Mouse (Mus musculus): ENCODE data around the gene Usp36. TPM values are rescaled to one million over a fixed set of nuclear protein-coding genes. Genes with fewer than 3 reads are reported as not detected.

The Usp36 gene
- polyA plus RNA-seq, 1 experiment from 2014 or later, result 20.8 TPM

GRCm38 (mm10) chr11:118253447-118254158 lies 36.4 kb downstream of the Usp36 start:
- peaks cover 7% of the 10 kb centered on the region for H3K4me1 ChIP-seq (replicated peaks; ENCODE audit: control insufficient read depth, insufficient read depth, low read length)
- no peaks in the 10 kb centered on the region for H3K9me3 ChIP-seq (ENCODE audit: control insufficient read depth, low read length)
- no peak overlapping the region for H3K9ac ChIP-seq (ENCODE audit: low read depth, low read length)
- DNase-seq (ENCODE audit: low spot score), result no peak
- no peak for ATAC-seq (replicated peaks; ENCODE audit: low FRiP score)
- 85% methylated on average over 7 of the region's 7 CpGs for WGBS
- H3K36me3 ChIP-seq (ENCODE audit: control insufficient read depth, insufficient read depth, low read length), result peaks cover 13% of the 10 kb centered on the region
- H3K27me3 ChIP-seq (replicated peaks; ENCODE audit: control insufficient read depth, insufficient read depth, low read length), result no peaks in the 10 kb centered on the region
- H3K4me2 ChIP-seq, result no peak overlapping the region
- no peak overlapping the region for H3K27ac ChIP-seq (ENCODE audit: low read depth, low read length)
- H3K4me3 ChIP-seq (ENCODE audit: low read depth, low read length), result no peak overlapping the region

- Histone ChIP-seq H3K4me1 (replicated peaks; ENCODE audit: control insufficient read depth, insufficient read depth, low read length) (peaks cover 18% of the 10 kb centered on the region), H3K27ac (ENCODE audit: low read depth, low read length) (peak overlapping the region; percentile 54; the same call in 1 of the 2 replicates), H3K9ac (ENCODE audit: low read depth, low read length) (peak overlapping the region; percentile 68), H3K9me3 (ENCODE audit: control insufficient read depth, low read length) (no peaks in the 10 kb centered on the region), H3K4me3 (ENCODE audit: low read depth, low read length) (peak overlapping the region; percentile 88), H3K36me3 (ENCODE audit: control insufficient read depth, insufficient read depth, low read length) (no peaks in the 10 kb centered on the region), H3K27me3 (replicated peaks; ENCODE audit: control insufficient read depth, insufficient read depth, low read length) (no peaks in the 10 kb centered on the region), H3K4me2 (peak overlapping the region; percentile 100)
- 2% methylated on average over 5 of the region's 5 CpGs for WGBS
- DNase-seq (ENCODE audit: low spot score) (no peak), ATAC-seq (replicated peaks; ENCODE audit: low FRiP score) (peak; percentile 6; the same call in 1 of the 2 replicates)
These were observed 41.0 kb downstream of the Usp36 start for GRCm38 (mm10) chr11:118249012-118249383.

GRCm38 (mm10) chr11:118248150-118249011 lies 41.7 kb downstream of the Usp36 start, which contains the start of gene Cyth1:
Gene Cyth1 (minus strand): TSS chr11:118248592.
- under 1% methylated on average over 82 of the region's 86 CpGs for WGBS
- peak within 1 kb of the TSS; percentile 91 for H3K9ac ChIP-seq (ENCODE audit: low read depth, low read length)
- ATAC-seq (replicated peaks; ENCODE audit: low FRiP score), result peak; percentile 96
- DNase-seq (ENCODE audit: low spot score), result peak; percentile 98
- H3K4me3 ChIP-seq (ENCODE audit: low read depth, low read length), result peak within 1 kb of the TSS; percentile 88
- peak within 1 kb of the TSS; percentile 100 for H3K4me2 ChIP-seq
- H3K27ac ChIP-seq (ENCODE audit: low read depth, low read length), result peak within 1 kb of the TSS; percentile 54; the same call in 1 of the 2 replicates
- H3K4me1 ChIP-seq (replicated peaks; ENCODE audit: control insufficient read depth, insufficient read depth, low read length), result peaks cover 18% of the 10 kb centered on the region
- no peaks in the 10 kb centered on the region for H3K36me3 ChIP-seq (ENCODE audit: control insufficient read depth, insufficient read depth, low read length)
- H3K9me3 ChIP-seq (ENCODE audit: control insufficient read depth, low read length), result no peaks in the 10 kb centered on the region
- H3K27me3 ChIP-seq (replicated peaks; ENCODE audit: control insufficient read depth, insufficient read depth, low read length), result no peaks in the 10 kb centered on the region

GRCm38 (mm10) chr11:118247359-118248095 lies 42.5 kb downstream of the Usp36 start:
- no peak for ATAC-seq (replicated peaks; ENCODE audit: low FRiP score)
- Histone ChIP-seq H3K27ac (ENCODE audit: low read depth, low read length) (no peak overlapping the region), H3K9me3 (ENCODE audit: control insufficient read depth, low read length) (no peaks in the 10 kb centered on the region), H3K4me2 (peak overlapping the region; percentile 100), H3K4me1 (replicated peaks; ENCODE audit: control insufficient read depth, insufficient read depth, low read length) (peaks cover 18% of the 10 kb centered on the region), H3K27me3 (replicated peaks; ENCODE audit: control insufficient read depth, insufficient read depth, low read length) (no peaks in the 10 kb centered on the region), H3K4me3 (ENCODE audit: low read depth, low read length) (peak overlapping the region; percentile 88), H3K9ac (ENCODE audit: low read depth, low read length) (peak overlapping the region; percentile 91), H3K36me3 (ENCODE audit: control insufficient read depth, insufficient read depth, low read length) (no peaks in the 10 kb centered on the region)
- 4% methylated on average over 43 of the region's 43 CpGs for WGBS
- DNase-seq (ENCODE audit: low spot score), result peak; percentile 69

GRCm38 (mm10) chr11:118246724-118247123 lies 43.3 kb downstream of the Usp36 start:
- no peaks in the 10 kb centered on the region for H3K9me3 ChIP-seq (ENCODE audit: control insufficient read depth, low read length)
- no peaks in the 10 kb centered on the region for H3K27me3 ChIP-seq (replicated peaks; ENCODE audit: control insufficient read depth, insufficient read depth, low read length)
- ATAC-seq (replicated peaks; ENCODE audit: low FRiP score) (no peak), DNase-seq (ENCODE audit: low spot score) (no peak)
- peak overlapping the region; percentile 91 for H3K9ac ChIP-seq (ENCODE audit: low read depth, low read length)
- H3K4me3 ChIP-seq (ENCODE audit: low read depth, low read length), result peak overlapping the region; percentile 88
- no peak overlapping the region for H3K27ac ChIP-seq (ENCODE audit: low read depth, low read length)
- H3K4me1 ChIP-seq (replicated peaks; ENCODE audit: control insufficient read depth, insufficient read depth, low read length), result peaks cover 18% of the 10 kb centered on the region
- H3K36me3 ChIP-seq (ENCODE audit: control insufficient read depth, insufficient read depth, low read length), result no peaks in the 10 kb centered on the region
- peak overlapping the region; percentile 100 for H3K4me2 ChIP-seq
- WGBS, result 71% methylated on average over 5 of the region's 5 CpGs

GRCm38 (mm10) chr11:118245130-118245529 lies 44.9 kb downstream of the Usp36 start:
- Histone ChIP-seq H3K9ac (ENCODE audit: low read depth, low read length) (no peak overlapping the region), H3K4me3 (ENCODE audit: low read depth, low read length) (no peak overlapping the region), H3K4me1 (replicated peaks; ENCODE audit: control insufficient read depth, insufficient read depth, low read length) (peaks cover 19% of the 10 kb centered on the region), H3K4me2 (no peak overlapping the region), H3K27ac (ENCODE audit: low read depth, low read length) (no peak overlapping the region), H3K36me3 (ENCODE audit: control insufficient read depth, insufficient read depth, low read length) (no peaks in the 10 kb centered on the region), H3K9me3 (ENCODE audit: control insufficient read depth, low read length) (no peaks in the 10 kb centered on the region), H3K27me3 (replicated peaks; ENCODE audit: control insufficient read depth, insufficient read depth, low read length) (no peaks in the 10 kb centered on the region)
- DNase-seq (ENCODE audit: low spot score) (no peak), ATAC-seq (replicated peaks; ENCODE audit: low FRiP score) (no peak)
- WGBS, result 91% methylated on average over 2 of the region's 2 CpGs

- Histone ChIP-seq H3K4me1 (replicated peaks; ENCODE audit: control insufficient read depth, insufficient read depth, low read length) (peaks cover 21% of the 10 kb centered on the region), H3K27ac (ENCODE audit: low read depth, low read length) (no peak overlapping the region), H3K4me3 (ENCODE audit: low read depth, low read length) (no peak overlapping the region), H3K4me2 (no peak overlapping the region), H3K9me3 (ENCODE audit: control insufficient read depth, low read length) (no peaks in the 10 kb centered on the region), H3K27me3 (replicated peaks; ENCODE audit: control insufficient read depth, insufficient read depth, low read length) (no peaks in the 10 kb centered on the region), H3K36me3 (ENCODE audit: control insufficient read depth, insufficient read depth, low read length) (no peaks in the 10 kb centered on the region), H3K9ac (ENCODE audit: low read depth, low read length) (no peak overlapping the region)
- ATAC-seq (replicated peaks; ENCODE audit: low FRiP score) (no peak), DNase-seq (ENCODE audit: low spot score) (no peak)
- 64% methylated on average over 6 of the region's 6 CpGs for WGBS
These were observed 46.3 kb downstream of the Usp36 start for GRCm38 (mm10) chr11:118243627-118244261.

GRCm38 (mm10) chr11:118242506-118242905 lies 47.5 kb downstream of the Usp36 start:
- H3K4me3 ChIP-seq (ENCODE audit: low read depth, low read length), result no peak overlapping the region
- peaks cover 27% of the 10 kb centered on the region for H3K4me1 ChIP-seq (replicated peaks; ENCODE audit: control insufficient read depth, insufficient read depth, low read length)
- DNase-seq (ENCODE audit: low spot score), result no peak
- 72% methylated on average over 4 of the region's 4 CpGs for WGBS
- no peak overlapping the region for H3K9ac ChIP-seq (ENCODE audit: low read depth, low read length)
- no peak overlapping the region for H3K27ac ChIP-seq (ENCODE audit: low read depth, low read length)
- ATAC-seq (replicated peaks; ENCODE audit: low FRiP score), result no peak
- no peaks in the 10 kb centered on the region for H3K36me3 ChIP-seq (ENCODE audit: control insufficient read depth, insufficient read depth, low read length)
- H3K27me3 ChIP-seq (replicated peaks; ENCODE audit: control insufficient read depth, insufficient read depth, low read length), result no peaks in the 10 kb centered on the region
- no peaks in the 10 kb centered on the region for H3K9me3 ChIP-seq (ENCODE audit: control insufficient read depth, low read length)
- no peak overlapping the region for H3K4me2 ChIP-seq

Data from liver, embryonic 11.5 days (tissue).